Mouse (Mus musculus): ENCODE measurements at regions not wholly inside any gene's neighbourhood (a gene's known extent, or its start where the extent isn't known, plus 50 kb on each side); places are given as distances from the start of the nearest gene placed in this dataset.

GRCm38 (mm10) chr14:74529368-74529951, 111.2 kb upstream of the Htr2a start:
- TF ChIP-seq CTCF (IDR thresholded peaks at IDR 0.05; ENCODE audit: insufficient read depth, low read depth, low read length) (no peak), POLR2A (IDR thresholded peaks at IDR 0.05; ENCODE audit: insufficient read depth, low read depth, low read length) (no peak)
